In genomic region chr6:38058805-38059204, GRCm38 (mm10) we compare ENCODE assay signal across 14 mouse cellular contexts. TPM values are rescaled to one million over a fixed set of nuclear protein-coding genes. Genes with fewer than 3 reads are reported as not detected.
DNase-seq lines count a peak whose midpoint lies in the region; ATAC-seq and TF ChIP-seq lines count a peak whose summit lies in the region.
"Had no signal": no experiment of that assay in that cellular context is flagged by ENCODE, and none has a peak within 500 bp of the region (broad histone marks: within the 10 kb centered on the region; RNA-seq: fewer than 3 reads in every experiment).

No protein-coding gene starts in this region.

- H3K4me2 ChIP-seq in lung, embryonic 14.5 days = no peak overlapping the region
- H3K4me2 ChIP-seq: neural tube, embryonic 12.5 days had no signal

- peak; percentile 41 for TF ChIP-seq CTCF in lung, embryonic 14.5 days (IDR thresholded peaks at IDR 0.05; ENCODE audit: low read depth)

- peak; percentile 67; the same call in 1 of the 2 replicates for ATAC-seq in frontal cortex, adult (ENCODE audit: low TSS enrichment)
- ATAC-seq in lung, embryonic 14.5 days (ENCODE audit: insufficient read depth) = no peak

- no peaks in the 10 kb centered on the region for H3K4me1 ChIP-seq in lung, embryonic 14.5 days (ENCODE audit: insufficient read depth)
- H3K4me1 ChIP-seq: midbrain, embryonic 10.5 days; neural tube, embryonic 12.5 days had no signal

- no peak overlapping the region for H3K9ac ChIP-seq in lung, embryonic 14.5 days
- H3K9ac ChIP-seq: neural tube, embryonic 12.5 days had no signal

- WGBS in lung, embryonic 14.5 days = 52% methylated on average over 5 of the region's 5 CpGs

- H3K27ac ChIP-seq in lung, embryonic 14.5 days (ENCODE audit: low read depth) = no peak overlapping the region
- H3K27ac ChIP-seq: midbrain, embryonic 10.5 days; neural tube, embryonic 12.5 days had no signal

- H3K4me3 ChIP-seq in lung, embryonic 14.5 days (ENCODE audit: low read depth, low read length) = no peak overlapping the region
- H3K4me3 ChIP-seq: erythroblast, embryonic 14.5 days; midbrain, embryonic 10.5 days; neural tube, embryonic 12.5 days had no signal

- no peaks in the 10 kb centered on the region for H3K36me3 ChIP-seq in lung, embryonic 14.5 days (ENCODE audit: insufficient read depth)
- H3K36me3 ChIP-seq: midbrain, embryonic 10.5 days; neural tube, embryonic 12.5 days had no signal

- no peaks in the 10 kb centered on the region for H3K27me3 ChIP-seq in lung, embryonic 14.5 days (ENCODE audit: insufficient read depth, low read length)
- H3K27me3 ChIP-seq: neural tube, embryonic 12.5 days had no signal

- DNase-seq in frontal cortex, postnatal 25 days (ENCODE audit: low spot score in 2 of 2) = no peak
- DNase-seq in lung, embryonic 14.5 days = no peak
- no peak for DNase-seq in lung, postnatal 14 days
- DNase-seq in ZHBTc4 (ENCODE audit: low read depth, low spot score) = peak; percentile 64
- peak; percentile 42 for DNase-seq in thymus, postnatal 14 days
- no peak for DNase-seq in spleen, postnatal 4 days (ENCODE audit: low spot score in 2 of 2)
- DNase-seq in cerebellum, adult 8-10 months = no peak
- DNase-seq: cerebellum, adult 18-20 months; layer of hippocampus, adult 9-11 months had no signal

- H3K9me3 ChIP-seq in lung, embryonic 14.5 days (ENCODE audit: low read depth, low read length) = peaks cover 4% of the 10 kb centered on the region; the same call in 1 of the 2 replicates

RNA-seq across cellular contexts. Expression of gene Svopl, which starts 12.0 kb away (rescaled TPM):
- polyA plus RNA-seq in lung, embryonic 14.5 days (2014; fragmentation: Nextera tagmentation; extraction: Ambion mirVana) = 0.43 and 0.80 TPM in 2 replicates
- polyA plus RNA-seq: erythroblast, embryonic 14.5 days had no signal

RNA-seq across cellular contexts. Expression of gene Tmem213, which starts 50.2 kb away (rescaled TPM):
- 4.4 and 5.9 TPM in 2 replicates for polyA plus RNA-seq in lung, embryonic 14.5 days (2014; fragmentation: Nextera tagmentation; extraction: Ambion mirVana)
- polyA plus RNA-seq: erythroblast, embryonic 14.5 days; heart, embryonic 14.5 days; midbrain, embryonic 10.5 days; neural tube, embryonic 12.5 days had no signal

Comparison
In these comparisons a context has a peak if more than half of its experiments do, and no peak if none do; other contexts are left out.
1. DNase-seq: peak in ZHBTc4 (single experiment) and thymus, postnatal 14 days (single experiment); none in frontal cortex, postnatal 25 days (0 of 2), lung, embryonic 14.5 days (single experiment), lung, postnatal 14 days (single experiment), spleen, postnatal 4 days (0 of 2) and cerebellum, adult 8-10 months (single experiment).